Mouse (Mus musculus) intestine, embryonic 15.5 days (tissue): Measurements from ENCODE around the gene Serp1. TPM values are rescaled to one million over a fixed set of nuclear protein-coding genes. Genes with fewer than 3 reads are reported as not detected.

Experiments
- ATAC-seq: fragments of 200-750 bp; cut with Nextera tagmentation; 2 replicates; pipeline ENCODE4 v1.8.0; 2017; ENCODE audit warnings: moderate TSS enrichment, moderate library complexity
- H3K27ac ChIP-seq: fragments of 300-500 bp; sonication (generic); 2 replicates; pipeline ENCODE4 v1.5.1; 2015; ENCODE audit warnings: mild to moderate bottlenecking, inconsistent platforms
- H3K27me3 ChIP-seq: fragments of 300-500 bp; sonication (generic); replicated peaks from 2 replicates; pipeline ENCODE4 v1.6.1; 2015; ENCODE audit warnings: inconsistent platforms
- H3K36me3 ChIP-seq: fragments of 300-500 bp; sonication (generic); 2 replicates; pipeline ENCODE4 v1.6.1; 2015; ENCODE audit warnings: inconsistent platforms
- H3K4me1 ChIP-seq: fragments of 300-500 bp; sonication (generic); replicated peaks from 2 replicates; pipeline ENCODE4 v1.6.1; 2015; ENCODE audit warnings: inconsistent platforms
- H3K4me2 ChIP-seq: fragments of 300-500 bp; sonication (generic); replicated peaks from 2 replicates; pipeline ENCODE4 v1.6.1; 2015; ENCODE audit warnings: mild to moderate bottlenecking, inconsistent platforms
- H3K4me3 ChIP-seq: fragments of 300-500 bp; sonication (generic); replicated peaks from 2 replicates; pipeline ENCODE4 v1.5.1; 2015; ENCODE audit warnings: inconsistent platforms
- H3K9ac ChIP-seq: fragments of 300-500 bp; sonication (generic); 2 replicates; pipeline ENCODE4 v1.6.1; 2015; ENCODE audit warnings: inconsistent platforms
- H3K9me3 ChIP-seq: fragments of 300-500 bp; sonication (generic); 2 replicates; pipeline ENCODE4 v1.6.1; 2016; ENCODE audit warnings: inconsistent platforms
- WGBS: fragments of 180-500 bp; shearing (Covaris S2); methylation state at CpG from one replicate; pipeline ENCODE4 v1.1.7; 2015; 5-methylcytosine and 5-hydroxymethylcytosine counted together
- polyA plus RNA-seq: library from polyadenylated mRNA; unstranded; fragments of >200 nt; fragmentation: Nextera tagmentation; extraction: Ambion mirVana; gene quantifications from 2 replicates; pipeline ENCODE4 v1.2.1, GENCODE M21; 2015

The Serp1 gene
- polyA plus RNA-seq, 1 experiment from 2014 or later, result 197 TPM

DNA sequence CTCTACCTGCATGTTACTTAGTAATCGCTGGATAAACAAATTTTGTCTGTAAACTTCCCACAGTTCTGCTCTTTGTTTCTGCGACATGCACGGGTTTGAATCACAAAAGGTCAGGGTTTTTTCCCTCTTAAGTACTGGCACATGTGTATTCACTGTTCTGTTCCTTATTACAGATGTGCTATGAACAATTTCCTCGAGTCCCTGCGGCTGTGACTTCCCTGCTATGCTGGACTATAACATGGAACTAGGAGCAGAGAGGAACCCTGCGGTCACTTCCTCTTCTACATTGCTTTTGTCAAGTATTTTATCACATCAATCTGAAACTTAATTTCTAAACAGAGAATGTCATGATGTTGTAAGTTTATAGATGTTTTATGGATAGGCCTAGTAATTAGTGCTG lies 5.4 kb downstream of the Serp1 start:
- H3K9ac ChIP-seq, result no peak overlapping the region
- H3K4me2 ChIP-seq, result no peak overlapping the region
- 0 out of 2 replicates have a peak, but pooled peaks cover 6% of the 10 kb centered on the region for H3K36me3 ChIP-seq
- no peaks in the 10 kb centered on the region for H3K4me1 ChIP-seq
- WGBS, result 87% methylated on average over 6 of the region's 6 CpGs
- H3K27me3 ChIP-seq, result no peaks in the 10 kb centered on the region
- no peak overlapping the region for H3K4me3 ChIP-seq
- no peak overlapping the region for H3K27ac ChIP-seq
- no peak for ATAC-seq
- H3K9me3 ChIP-seq, result no peaks in the 10 kb centered on the region

DNA sequence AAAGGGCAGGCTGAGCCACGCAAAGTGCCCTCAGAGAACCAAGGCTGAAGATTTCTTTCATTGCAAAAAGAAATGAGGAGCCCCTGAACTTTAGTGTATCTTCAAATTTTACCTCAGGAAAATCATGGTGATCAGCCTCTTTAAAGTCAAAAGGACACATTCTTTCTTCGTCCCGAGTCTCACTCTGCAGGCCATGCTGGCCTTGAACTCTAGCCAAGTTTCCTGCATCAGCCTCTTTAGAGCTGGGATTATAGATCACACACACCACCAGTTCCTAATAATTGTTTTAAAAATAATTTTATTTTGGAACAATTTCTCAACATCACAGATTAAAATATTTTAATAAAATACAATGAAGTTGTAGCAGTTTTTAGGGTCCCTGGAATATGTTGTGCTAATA lies 6.2 kb downstream of the Serp1 start:
- Histone ChIP-seq H3K27ac (no peak overlapping the region), H3K27me3 (no peaks in the 10 kb centered on the region), H3K9me3 (no peaks in the 10 kb centered on the region), H3K4me3 (no peak overlapping the region), H3K4me2 (no peak overlapping the region), H3K4me1 (no peaks in the 10 kb centered on the region), H3K36me3 (0 out of 2 replicates have a peak, but pooled peaks cover 6% of the 10 kb centered on the region), H3K9ac (no peak overlapping the region)
- no peak for ATAC-seq
- WGBS, result 66% methylated on average over 3 of the region's 3 CpGs

DNA sequence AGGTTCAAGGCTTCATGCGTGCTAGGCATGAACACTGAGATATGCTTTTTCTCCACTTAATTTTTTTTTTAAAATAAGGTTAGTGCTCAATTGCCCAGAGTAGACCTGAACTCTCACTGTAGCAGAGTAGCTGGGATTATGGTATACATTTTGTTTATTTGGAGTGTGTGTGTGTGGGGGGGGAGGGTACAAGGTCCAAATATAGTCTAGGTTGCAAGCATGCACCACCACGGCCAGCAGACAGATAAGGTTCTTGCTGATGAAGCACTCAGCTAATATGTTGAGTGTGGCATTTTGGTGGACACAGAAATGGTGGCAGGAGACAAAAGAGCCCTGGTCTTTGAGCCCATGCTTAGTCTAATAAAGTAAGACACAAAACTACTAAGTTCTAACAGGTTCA lies 6.7 kb downstream of the Serp1 start:
- H3K4me1 ChIP-seq, result no peaks in the 10 kb centered on the region
- no peak overlapping the region for H3K4me2 ChIP-seq
- peak; percentile 23; the same call in 1 of the 2 replicates for ATAC-seq
- H3K9me3 ChIP-seq, result no peaks in the 10 kb centered on the region
- no peaks in the 10 kb centered on the region for H3K27me3 ChIP-seq
- WGBS, result 75% methylated on average over 2 of the region's 2 CpGs
- H3K27ac ChIP-seq, result no peak overlapping the region
- H3K9ac ChIP-seq, result no peak overlapping the region
- H3K4me3 ChIP-seq, result no peak overlapping the region
- 0 out of 2 replicates have a peak, but pooled peaks cover 6% of the 10 kb centered on the region for H3K36me3 ChIP-seq

DNA sequence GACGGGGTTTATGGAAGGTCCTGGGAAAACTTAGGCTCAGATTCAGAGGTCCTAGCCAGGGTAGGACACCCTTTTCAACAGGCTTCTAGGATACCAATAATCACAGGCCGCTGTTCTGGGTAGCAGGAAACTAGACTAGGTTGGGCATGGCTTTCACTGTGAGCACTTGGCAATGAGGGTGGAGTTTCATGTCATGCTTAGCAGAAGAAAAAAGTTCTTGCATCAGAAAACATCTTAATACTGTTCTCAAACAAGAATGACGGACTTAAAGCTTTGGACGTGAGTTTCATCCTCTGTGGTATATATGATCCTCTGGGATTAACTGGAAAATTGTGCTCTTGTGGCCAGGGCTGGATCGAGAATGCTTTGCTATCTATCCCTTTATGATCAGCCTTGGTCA lies 7.9 kb downstream of the Serp1 start:
- ATAC-seq, result no peak
- H3K27ac ChIP-seq, result no peak overlapping the region
- no peaks in the 10 kb centered on the region for H3K27me3 ChIP-seq
- H3K4me1 ChIP-seq, result no peaks in the 10 kb centered on the region
- no peak overlapping the region for H3K4me3 ChIP-seq
- no peak overlapping the region for H3K9ac ChIP-seq
- no peak overlapping the region for H3K4me2 ChIP-seq
- 0 out of 2 replicates have a peak, but pooled peaks cover 6% of the 10 kb centered on the region for H3K36me3 ChIP-seq
- H3K9me3 ChIP-seq, result no peaks in the 10 kb centered on the region
- WGBS, result 78% methylated on average over 5 of the region's 5 CpGs

DNA sequence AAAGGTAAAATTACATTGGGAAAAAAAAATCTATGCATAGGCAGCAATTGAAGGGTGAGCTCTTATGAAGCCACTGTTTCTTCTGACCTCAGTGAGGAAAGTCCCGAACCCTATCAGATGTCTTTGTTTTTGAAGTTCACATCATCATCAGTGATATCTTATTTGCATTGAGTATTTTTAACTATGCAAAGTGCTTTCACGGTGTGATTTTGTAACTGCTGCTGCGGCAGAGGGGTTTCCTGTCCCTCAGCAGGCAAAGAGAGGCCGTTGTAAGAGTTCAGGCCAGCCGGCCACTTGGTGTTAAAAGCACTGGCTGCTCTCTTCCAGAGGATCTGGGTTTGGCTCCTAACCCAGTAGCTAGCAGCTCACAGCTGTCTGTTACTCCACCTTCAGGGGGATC lies 8.4 kb downstream of the Serp1 start:
- 65% methylated on average over 5 of the region's 5 CpGs for WGBS
- no peak overlapping the region for H3K9ac ChIP-seq
- H3K36me3 ChIP-seq, result 0 out of 2 replicates have a peak, but pooled peaks cover 4% of the 10 kb centered on the region
- no peak overlapping the region for H3K4me3 ChIP-seq
- H3K27ac ChIP-seq, result no peak overlapping the region
- H3K4me2 ChIP-seq, result no peak overlapping the region
- no peaks in the 10 kb centered on the region for H3K4me1 ChIP-seq
- ATAC-seq, result no peak
- H3K9me3 ChIP-seq, result no peaks in the 10 kb centered on the region
- H3K27me3 ChIP-seq, result no peaks in the 10 kb centered on the region

DNA sequence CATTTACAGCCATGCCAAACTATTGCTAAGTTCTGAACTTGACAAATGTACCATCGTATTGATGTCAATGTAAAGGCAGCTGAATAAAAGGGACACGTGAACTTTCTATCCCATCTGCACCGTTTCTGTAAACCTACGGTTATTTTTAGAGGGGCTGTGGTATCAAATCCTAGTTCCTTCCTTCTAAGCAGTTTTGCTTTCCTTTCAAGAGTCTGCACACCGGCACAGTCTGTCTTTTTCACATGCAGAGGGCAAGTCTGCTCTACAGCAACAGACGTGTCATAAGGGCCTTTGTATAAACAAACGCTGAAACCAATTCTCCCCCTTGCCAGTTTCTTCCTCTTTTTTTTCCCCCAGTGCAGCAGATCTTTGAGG lies 9.1 kb downstream of the Serp1 start:
- Histone ChIP-seq H3K27ac (no peak overlapping the region), H3K4me3 (no peak overlapping the region)
- no peak for ATAC-seq

DNA sequence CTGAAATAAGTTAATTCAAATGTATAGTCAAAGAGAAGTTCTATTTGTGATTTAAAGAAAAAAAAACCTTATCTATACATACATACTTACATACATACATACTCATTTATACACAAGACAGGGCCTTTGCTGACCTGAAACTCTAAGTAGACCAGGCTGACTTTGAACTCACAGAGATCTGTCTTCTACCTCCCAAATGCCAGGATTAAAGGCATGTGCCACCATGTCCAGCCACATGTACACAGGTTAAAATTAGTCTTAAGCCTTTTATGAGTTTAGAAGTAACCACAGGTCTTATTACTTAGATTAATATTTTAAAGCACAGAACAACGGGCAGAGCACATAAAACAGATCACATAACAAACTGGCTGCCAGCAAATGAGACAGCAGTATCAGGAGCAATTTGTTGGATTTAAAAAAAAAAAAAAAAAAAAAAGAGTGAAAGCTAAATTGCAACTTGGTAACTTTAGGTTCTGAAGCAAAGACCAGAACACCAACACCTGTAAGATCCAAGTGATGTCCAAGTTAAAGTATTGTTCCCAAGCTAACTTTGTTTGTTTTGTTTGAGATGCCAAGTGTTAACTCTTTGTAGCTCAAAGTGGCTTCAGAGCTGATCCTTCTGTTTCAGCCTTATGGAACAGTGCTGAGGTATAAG lies 9.6 kb downstream of the Serp1 start:
- H3K36me3 ChIP-seq, result no peaks in the 10 kb centered on the region
- no peaks in the 10 kb centered on the region for H3K27me3 ChIP-seq
- no peaks in the 10 kb centered on the region for H3K4me1 ChIP-seq
- no peak overlapping the region for H3K9ac ChIP-seq
- no peak overlapping the region for H3K4me3 ChIP-seq
- H3K9me3 ChIP-seq, result no peaks in the 10 kb centered on the region
- ATAC-seq, result no peak
- 57% methylated on average over 1 of the region's 1 CpGs for WGBS
- no peak overlapping the region for H3K27ac ChIP-seq
- no peak overlapping the region for H3K4me2 ChIP-seq

More for the DNA sequence above, 9.1 kb downstream of the Serp1 start:
- Histone ChIP-seq H3K9ac (no peak overlapping the region), H3K4me2 (no peak overlapping the region), H3K9me3 (no peaks in the 10 kb centered on the region), H3K27me3 (no peaks in the 10 kb centered on the region), H3K36me3 (0 out of 2 replicates have a peak, but pooled peaks cover 4% of the 10 kb centered on the region), H3K4me1 (no peaks in the 10 kb centered on the region)
- 40% methylated on average over 7 of the region's 7 CpGs for WGBS

DNA sequence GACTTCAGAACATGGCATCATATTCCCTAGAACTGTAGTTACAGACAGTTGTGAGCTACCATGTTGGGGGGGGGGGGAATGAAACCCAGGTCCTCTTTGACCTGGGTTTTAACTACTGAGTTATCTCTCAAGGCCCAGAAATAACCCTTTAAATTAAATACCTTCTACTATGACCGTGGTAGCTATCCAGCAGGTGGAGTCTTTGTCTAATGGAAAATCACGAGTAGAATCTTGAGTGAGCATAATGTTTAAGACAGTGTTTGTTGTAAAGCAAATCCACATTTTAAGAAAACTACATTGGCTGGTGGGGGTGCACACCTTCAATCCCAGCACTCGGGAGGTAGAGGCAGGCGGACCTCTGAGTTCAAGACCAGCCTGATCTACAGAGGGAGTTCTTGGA lies 12.2 kb downstream of the Serp1 start:
- no peak for ATAC-seq
- WGBS, result 83% methylated on average over 4 of the region's 4 CpGs

DNA sequence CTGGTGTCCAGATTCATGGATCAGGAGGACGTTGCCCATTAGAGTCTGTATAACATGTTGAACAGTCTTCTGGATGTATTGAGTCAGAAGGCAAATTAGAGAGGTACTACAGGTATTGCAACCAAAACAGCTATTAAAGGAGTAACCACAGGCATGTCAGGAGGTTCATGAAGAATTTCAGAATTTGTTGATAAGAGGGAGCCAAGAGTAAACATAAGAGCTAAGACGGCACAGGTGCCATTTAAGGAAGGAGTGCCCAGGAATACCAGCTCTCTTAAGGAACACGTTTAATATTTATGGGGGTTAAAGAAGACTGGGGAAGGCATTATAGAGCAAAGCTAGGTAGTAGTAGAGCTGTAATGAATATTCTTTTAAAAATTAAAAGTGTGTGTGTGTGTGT lies 13.0 kb downstream of the Serp1 start:
- no peaks in the 10 kb centered on the region for H3K27me3 ChIP-seq
- H3K36me3 ChIP-seq, result no peaks in the 10 kb centered on the region
- H3K4me2 ChIP-seq, result no peak overlapping the region
- H3K4me1 ChIP-seq, result no peaks in the 10 kb centered on the region
- WGBS, result 53% methylated on average over 3 of the region's 3 CpGs
- no peak overlapping the region for H3K9ac ChIP-seq
- H3K4me3 ChIP-seq, result no peak overlapping the region
- no peak for ATAC-seq
- H3K27ac ChIP-seq, result no peak overlapping the region
- no peaks in the 10 kb centered on the region for H3K9me3 ChIP-seq

More for the DNA sequence above, 12.2 kb downstream of the Serp1 start:
- Histone ChIP-seq H3K4me3 (no peak overlapping the region), H3K4me2 (no peak overlapping the region), H3K27me3 (no peaks in the 10 kb centered on the region), H3K4me1 (no peaks in the 10 kb centered on the region), H3K9me3 (no peaks in the 10 kb centered on the region), H3K36me3 (no peaks in the 10 kb centered on the region), H3K9ac (no peak overlapping the region), H3K27ac (no peak overlapping the region)

DNA sequence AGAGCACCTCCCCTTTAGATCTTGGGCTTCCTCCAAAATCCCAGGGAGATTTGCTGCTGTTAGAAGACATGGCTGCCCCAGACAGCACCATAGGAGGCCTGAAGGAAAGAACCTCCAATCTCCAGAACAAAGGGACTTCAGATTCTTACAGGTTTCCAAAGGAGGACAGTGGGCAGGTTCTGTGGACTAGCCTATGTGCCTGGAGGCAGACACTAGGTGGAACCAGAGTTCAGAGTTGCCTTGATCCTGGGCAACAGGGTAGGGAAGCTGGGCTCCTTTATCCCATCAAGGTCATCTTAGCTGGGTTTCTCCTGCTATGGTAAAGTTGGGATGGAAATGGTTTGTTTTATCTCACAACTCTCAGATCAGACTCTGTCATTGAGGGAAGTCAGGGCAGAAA lies 14.1 kb downstream of the Serp1 start:
- ATAC-seq, result no peak
- Histone ChIP-seq H3K4me3 (no peak overlapping the region), H3K9ac (no peak overlapping the region), H3K4me1 (no peaks in the 10 kb centered on the region), H3K27me3 (no peaks in the 10 kb centered on the region), H3K4me2 (no peak overlapping the region), H3K36me3 (no peaks in the 10 kb centered on the region), H3K27ac (no peak overlapping the region), H3K9me3 (no peaks in the 10 kb centered on the region)

DNA sequence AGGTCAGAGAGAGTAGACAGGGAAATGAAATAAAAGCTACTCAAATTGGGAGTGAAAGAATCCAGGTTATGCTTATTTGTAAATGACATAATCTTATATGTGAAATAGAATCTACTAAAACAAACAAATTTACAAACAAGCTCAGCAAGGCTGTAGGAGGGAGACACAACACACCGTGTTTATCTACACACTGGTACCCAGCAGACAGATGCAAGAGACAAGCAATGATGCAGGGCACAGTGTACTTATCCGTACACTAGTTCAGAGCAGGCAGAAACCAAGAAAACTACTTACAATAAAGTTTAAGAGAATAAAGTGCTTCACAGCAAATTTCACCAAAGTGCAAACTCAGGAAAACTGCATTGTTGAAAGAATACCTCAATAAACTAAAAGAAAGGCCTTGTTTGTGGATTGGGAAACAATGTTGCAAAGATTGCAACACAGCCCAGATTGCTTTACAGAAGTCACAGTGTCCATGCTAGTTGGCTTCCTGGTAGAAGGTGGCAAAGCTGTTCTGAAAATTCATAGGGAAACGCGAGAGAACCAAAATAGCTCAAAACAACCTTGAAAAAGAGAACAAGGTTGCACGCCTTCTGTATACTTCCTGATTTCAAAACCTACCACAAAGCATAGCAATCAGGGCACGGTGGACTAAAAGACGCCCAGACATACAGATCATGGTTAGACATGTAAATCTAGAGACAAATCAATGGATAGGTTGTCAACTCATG lies 17.5 kb downstream of the Serp1 start:
- H3K36me3 ChIP-seq, result no peaks in the 10 kb centered on the region
- no peak overlapping the region for H3K9ac ChIP-seq
- WGBS, result 80% methylated on average over 7 of the region's 7 CpGs

DNA sequence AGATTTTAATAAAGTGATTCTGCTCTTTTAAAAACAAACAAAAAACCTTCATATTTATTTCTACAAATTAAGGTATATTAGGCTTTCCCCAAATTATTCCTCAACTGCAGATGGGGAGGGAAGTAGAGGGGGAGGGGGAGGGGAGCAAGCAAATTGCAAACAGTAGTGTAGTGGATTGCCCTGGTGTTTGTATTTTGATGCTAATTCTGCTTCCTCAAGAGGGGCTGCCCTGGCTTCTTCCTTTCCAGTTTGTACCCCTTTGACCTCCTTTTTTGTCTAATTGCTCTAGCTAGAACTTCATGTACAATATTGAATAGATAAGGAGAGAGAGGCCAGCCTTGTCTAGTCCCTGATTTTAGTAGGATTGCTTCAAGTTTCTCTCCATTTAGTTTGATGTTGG lies 21.0 kb downstream of the Serp1 start:
- no peak overlapping the region for H3K9ac ChIP-seq
- no peaks in the 10 kb centered on the region for H3K4me1 ChIP-seq
- no peaks in the 10 kb centered on the region for H3K36me3 ChIP-seq
- H3K4me2 ChIP-seq, result no peak overlapping the region
- no peaks in the 10 kb centered on the region for H3K27me3 ChIP-seq
- no peak overlapping the region for H3K27ac ChIP-seq
- no peak overlapping the region for H3K4me3 ChIP-seq
- no peaks in the 10 kb centered on the region for H3K9me3 ChIP-seq
- ATAC-seq, result no peak

More for the DNA sequence above, 17.5 kb downstream of the Serp1 start:
- no peak overlapping the region for H3K27ac ChIP-seq
- no peak overlapping the region for H3K4me3 ChIP-seq
- H3K4me2 ChIP-seq, result no peak overlapping the region
- no peaks in the 10 kb centered on the region for H3K4me1 ChIP-seq
- no peaks in the 10 kb centered on the region for H3K9me3 ChIP-seq
- no peaks in the 10 kb centered on the region for H3K27me3 ChIP-seq
- no peak for ATAC-seq
